Mouse (Mus musculus): ENCODE data around the gene Vmn2r28.
"Not testable (repeated sequence)": the region's sequence is repeated elsewhere in the genome, so short reads cannot be mapped to it uniquely, and the experiment has no call there.

Gene Vmn2r28

DNA sequence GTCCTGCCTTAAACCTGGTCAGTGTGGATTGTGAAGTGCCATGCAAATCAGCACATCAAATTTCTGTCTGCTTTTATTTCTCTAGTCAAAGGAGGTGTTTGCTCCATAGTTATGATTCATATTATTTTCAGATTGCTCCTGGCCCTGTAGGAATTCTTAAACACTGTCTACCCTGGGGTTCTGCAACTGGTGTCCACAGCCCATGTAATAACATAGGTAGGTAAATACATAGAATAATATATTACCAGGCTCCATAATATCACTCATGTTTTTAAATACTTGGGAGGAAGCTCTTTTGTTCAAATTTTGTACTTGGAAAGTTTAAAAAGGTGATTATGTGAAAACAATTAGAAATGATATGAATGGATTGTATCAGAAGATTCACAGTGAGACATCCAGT lies at the start of gene Vmn2r28:
Vmn2r28 (minus strand) TSS at position 101 of the 400 bp plus-strand sequence.
- not testable (repeated sequence) for DNase-seq

DNA sequence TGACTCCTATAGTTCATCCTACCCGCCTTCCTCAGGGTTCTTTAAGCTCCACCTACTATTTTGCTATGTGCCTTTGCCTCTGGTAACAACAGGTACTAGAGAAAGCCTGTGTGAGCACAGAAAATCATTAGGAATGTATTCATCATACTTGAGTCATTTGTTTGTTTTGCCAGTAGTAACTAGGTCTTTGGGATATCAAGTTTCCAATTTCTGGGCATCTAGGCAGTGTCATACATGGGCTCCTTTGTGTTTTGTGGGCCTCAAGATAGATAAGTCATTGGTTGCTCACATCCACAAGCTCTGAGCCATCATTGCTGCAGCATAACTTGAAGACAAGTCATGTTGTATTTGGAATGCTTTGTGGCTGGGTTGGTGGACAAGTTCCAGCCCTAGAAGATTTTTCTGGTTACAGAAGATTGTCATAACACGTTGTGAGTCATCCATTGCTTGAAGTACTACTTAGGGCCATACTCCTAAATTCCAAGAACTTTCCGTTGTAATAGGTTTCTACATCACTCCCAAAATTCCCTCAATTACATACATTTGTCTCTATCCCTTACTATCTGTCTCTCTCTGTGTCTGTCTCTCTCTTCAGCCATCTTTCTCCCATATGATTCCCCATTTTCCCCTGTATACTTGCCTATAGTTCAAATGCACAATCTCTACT lies 47.1 kb upstream of the Vmn2r28 start:
- not testable (repeated sequence) for DNase-seq

DNA sequence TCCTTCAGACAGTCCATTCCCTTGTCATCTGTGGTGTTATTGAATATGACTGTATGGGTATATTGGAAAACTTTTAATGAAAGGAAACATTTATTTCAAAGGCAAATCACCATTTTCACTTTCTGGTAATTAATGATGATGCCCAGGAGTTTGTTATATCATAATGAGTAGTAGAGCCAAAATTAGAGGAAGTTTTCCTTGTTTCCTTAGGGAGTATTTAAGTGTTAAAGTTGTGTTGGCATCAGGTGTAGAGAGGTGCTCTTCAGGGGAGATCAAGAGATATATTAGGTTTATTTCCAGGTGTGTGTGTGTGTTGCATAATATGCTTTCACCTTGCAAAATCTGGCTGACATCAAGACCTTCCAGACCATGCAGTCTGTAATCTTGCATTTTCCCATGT lies 37.1 kb downstream of the Vmn2r28 start, which contains the start of gene Vmn1r59:
Vmn1r59 (minus strand) TSS at position 101 of the 400 bp plus-strand sequence.
- DNase-seq = no peak

DNA sequence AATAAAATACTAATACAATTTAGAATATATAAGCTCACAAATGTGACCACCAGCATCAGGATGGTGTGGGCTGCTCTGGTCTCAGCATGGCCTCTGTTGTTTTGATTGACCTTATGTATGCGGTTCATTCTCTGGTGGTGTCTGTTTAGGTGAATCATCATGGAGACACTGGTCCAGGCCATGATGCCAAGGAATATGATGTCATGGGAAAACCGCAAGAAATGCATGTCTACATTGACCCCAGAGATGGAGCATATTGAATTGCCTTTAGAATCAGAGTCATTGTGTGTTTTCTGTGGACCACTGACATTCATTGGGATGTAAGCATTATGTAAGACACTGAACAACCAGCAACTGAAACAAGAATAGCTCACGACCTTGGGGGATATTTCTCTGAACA lies 39.7 kb downstream of the Vmn2r28 start:
- DNase-seq = not testable (repeated sequence)

DNA sequence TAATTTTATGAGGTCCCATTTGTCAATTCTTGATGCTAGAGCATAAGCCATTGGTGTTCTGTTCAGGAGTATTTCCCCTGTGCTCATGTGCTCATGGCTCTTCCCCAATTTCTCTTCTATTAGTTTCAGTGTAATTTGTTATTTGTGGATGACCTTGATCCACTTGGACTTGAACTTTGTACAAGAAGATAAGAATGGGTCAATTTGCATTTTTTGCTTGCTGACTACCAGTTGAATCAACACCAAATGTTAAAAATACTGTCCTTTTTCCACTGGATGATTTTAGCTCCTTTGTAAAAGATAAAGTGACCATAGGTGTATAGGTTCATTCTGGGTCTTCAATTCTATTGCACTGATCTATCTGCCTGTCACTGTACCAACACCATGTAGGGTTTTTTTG lies 45.1 kb downstream of the Vmn2r28 start:
- DNase-seq = no peak
